8 mouse cellular contexts compared by ENCODE assay signal in the genomic region with DNA sequence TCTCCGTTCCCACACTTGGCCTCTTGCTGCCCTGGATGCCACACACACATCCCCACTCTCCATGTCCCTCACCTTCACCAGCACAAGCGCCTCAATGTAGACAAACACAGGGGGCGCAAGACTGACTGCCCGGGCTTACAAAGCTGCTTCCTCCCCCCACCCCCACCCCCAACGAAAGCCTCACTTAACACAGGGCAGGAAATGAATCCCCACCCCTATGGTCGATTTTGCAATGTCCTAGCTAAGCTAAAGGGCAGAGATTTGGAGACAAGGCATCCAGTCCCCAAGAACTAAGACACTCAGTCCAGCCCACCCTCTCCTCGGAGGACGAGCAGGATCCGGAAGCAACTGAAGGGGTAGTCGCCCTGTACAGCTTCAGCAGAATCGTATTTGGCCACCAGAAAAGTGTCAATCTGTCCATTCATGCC. TPM values are rescaled to one million over a fixed set of nuclear protein-coding genes. Genes with fewer than 3 reads are reported as not detected.
DNase-seq lines count a peak whose midpoint lies in the region; ATAC-seq lines count a peak whose summit lies in the region.

No protein-coding gene starts in this region.

- ATAC-seq in megakaryocyte, adult 5-6 weeks (ENCODE audit: poor library complexity, severe bottlenecking): peak; percentile 24; the same call in 1 of the 2 replicates

- peak; percentile 32 for DNase-seq in kidney, postnatal 10 days
- no peak for DNase-seq in kidney, adult 8-10 months
- peak; percentile 27 for DNase-seq in embryo, embryonic 11.5 days (ENCODE audit: low read depth, low spot score)
- DNase-seq in induced T-regulatory cell, adult 2 months (ENCODE audit: low read depth): peak; percentile 15
- peak; percentile 45 for DNase-seq in thymus, postnatal 14 days
- DNase-seq in gastrocnemius, adult 8-10 months (ENCODE audit: low spot score in 2 of 2): no peak
- no peak for DNase-seq in right cerebral cortex, postnatal 36 days (ENCODE audit: low spot score in 2 of 2)

RNA-seq across cellular contexts. Expression of a gene that starts 32.3 kb away (rescaled TPM):
- total RNA-seq in megakaryocyte, adult 5-6 weeks (2015): not detected in 2 replicates
- not detected in 2 replicates for total RNA-seq in megakaryocyte, adult 5-6 weeks (2017)
- not detected for total RNA-seq in gastrocnemius, adult 8-10 months (2022)

RNA-seq across cellular contexts. Expression of a gene that starts 32.5 kb away (rescaled TPM):
- 0.62 and 0.75 TPM in 2 replicates for total RNA-seq in megakaryocyte, adult 5-6 weeks (2015)
- total RNA-seq in megakaryocyte, adult 5-6 weeks (2017): 0.16 and 0.48 TPM in 2 replicates
- total RNA-seq in gastrocnemius, adult 8-10 months (2022): 1 to 10 TPM; 1.7 to 4.2 (median 3.6) TPM

Comparison
In these comparisons a context has a peak if more than half of its experiments do, and no peak if none do; other contexts are left out.
1. DNase-seq: peak in kidney, postnatal 10 days (single experiment), embryo, embryonic 11.5 days (single experiment), induced T-regulatory cell, adult 2 months (single experiment) and thymus, postnatal 14 days (single experiment); none in kidney, adult 8-10 months (0 of 2), gastrocnemius, adult 8-10 months (0 of 2) and right cerebral cortex, postnatal 36 days (0 of 2).